Mouse (Mus musculus): Measurements from ENCODE around the gene Naaladl2.
A peak's percentile ranks its signal among the peaks of the same experiment; 100 is the strongest.

Gene Naaladl2

GRCm38 (mm10) chr3:24942170-24942569 is 201.9 kb downstream of the Naaladl2 start:
- DNase-seq (ENCODE audit: low read depth, low spot score), result no peak

GRCm38 (mm10) chr3:24938507-24939182 is 205.4 kb downstream of the Naaladl2 start:
- peak; percentile 12 for DNase-seq (ENCODE audit: low read depth, low spot score)

GRCm38 (mm10) chr3:24921811-24922210 is 222.2 kb downstream of the Naaladl2 start:
- DNase-seq (ENCODE audit: low read depth, low spot score), result no peak

- no peak for DNase-seq (ENCODE audit: low read depth, low spot score)
Observed at GRCm38 (mm10) chr3:24921401-24921800, 222.7 kb downstream of the Naaladl2 start.

GRCm38 (mm10) chr3:24905425-24905960 is 238.6 kb downstream of the Naaladl2 start:
- DNase-seq (ENCODE audit: low read depth, low spot score), result peak; percentile 23

- no peak for DNase-seq (ENCODE audit: low read depth, low spot score)
Observed at GRCm38 (mm10) chr3:24888801-24889200, 255.3 kb downstream of the Naaladl2 start.

- peak; percentile 51 for DNase-seq (ENCODE audit: low read depth, low spot score)
Observed at GRCm38 (mm10) chr3:24872254-24872653, 271.8 kb downstream of the Naaladl2 start.

- DNase-seq (ENCODE audit: low read depth, low spot score), result no peak
Observed at GRCm38 (mm10) chr3:24852936-24853335, 291.1 kb downstream of the Naaladl2 start.

GRCm38 (mm10) chr3:24796739-24797138 is 347.3 kb downstream of the Naaladl2 start:
- DNase-seq (ENCODE audit: low read depth, low spot score), result no peak

- peak; percentile 27 for DNase-seq (ENCODE audit: low read depth, low spot score)
Observed at GRCm38 (mm10) chr3:24787451-24788148, 356.5 kb downstream of the Naaladl2 start.

- no peak for DNase-seq (ENCODE audit: low read depth, low spot score)
Observed at GRCm38 (mm10) chr3:24784108-24784507, 360.0 kb downstream of the Naaladl2 start.

GRCm38 (mm10) chr3:24783462-24783829 is 360.6 kb downstream of the Naaladl2 start:
- no peak for DNase-seq (ENCODE audit: low read depth, low spot score)

- DNase-seq (ENCODE audit: low read depth, low spot score), result no peak
Observed at GRCm38 (mm10) chr3:24782784-24783461, 361.1 kb downstream of the Naaladl2 start.

GRCm38 (mm10) chr3:24781687-24782086 is 362.4 kb downstream of the Naaladl2 start:
- no peak for DNase-seq (ENCODE audit: low read depth, low spot score)

GRCm38 (mm10) chr3:24778416-24778815 is 365.6 kb downstream of the Naaladl2 start:
- DNase-seq (ENCODE audit: low read depth, low spot score), result no peak

GRCm38 (mm10) chr3:24749055-24749454 is 395.0 kb downstream of the Naaladl2 start:
- DNase-seq (ENCODE audit: low read depth, low spot score), result no peak

- DNase-seq (ENCODE audit: low read depth, low spot score), result no peak
Observed at GRCm38 (mm10) chr3:24747182-24747856, 396.7 kb downstream of the Naaladl2 start.

GRCm38 (mm10) chr3:24743946-24744345 is 400.1 kb downstream of the Naaladl2 start:
- DNase-seq (ENCODE audit: low read depth, low spot score), result no peak

- DNase-seq (ENCODE audit: low read depth, low spot score), result no peak
Observed at GRCm38 (mm10) chr3:24719181-24719749, 424.8 kb downstream of the Naaladl2 start.

GRCm38 (mm10) chr3:24714770-24715169 is 429.3 kb downstream of the Naaladl2 start:
- DNase-seq (ENCODE audit: low read depth, low spot score), result peak; percentile 50

- peak; percentile 8 for DNase-seq (ENCODE audit: low read depth, low spot score)
Observed at GRCm38 (mm10) chr3:24705778-24706423, 438.2 kb downstream of the Naaladl2 start.

All from brain, adult 2 months (tissue).